Mouse (Mus musculus): ENCODE measurements at regions not wholly inside any gene's neighbourhood (a gene's known extent, or its start where the extent isn't known, plus 50 kb on each side); places are given as distances from the start of the nearest gene placed in this dataset.

- no peak for TF ChIP-seq POLR2A (IDR thresholded peaks at IDR 0.05; ENCODE audit: borderline replicate concordance, extremely low read depth, low read depth, low read length)
- TF ChIP-seq CTCF (IDR thresholded peaks at IDR 0.05; ENCODE audit: insufficient read depth, low read length): no peak
Measured at GRCm38 (mm10) chr19:26414476-26415024, 190.3 kb upstream of the Smarca2 start.

Data from lung, adult 2 months (tissue).